Mouse (Mus musculus): ENCODE data around the gene Kpna1.

Kpna1 gene

DNA sequence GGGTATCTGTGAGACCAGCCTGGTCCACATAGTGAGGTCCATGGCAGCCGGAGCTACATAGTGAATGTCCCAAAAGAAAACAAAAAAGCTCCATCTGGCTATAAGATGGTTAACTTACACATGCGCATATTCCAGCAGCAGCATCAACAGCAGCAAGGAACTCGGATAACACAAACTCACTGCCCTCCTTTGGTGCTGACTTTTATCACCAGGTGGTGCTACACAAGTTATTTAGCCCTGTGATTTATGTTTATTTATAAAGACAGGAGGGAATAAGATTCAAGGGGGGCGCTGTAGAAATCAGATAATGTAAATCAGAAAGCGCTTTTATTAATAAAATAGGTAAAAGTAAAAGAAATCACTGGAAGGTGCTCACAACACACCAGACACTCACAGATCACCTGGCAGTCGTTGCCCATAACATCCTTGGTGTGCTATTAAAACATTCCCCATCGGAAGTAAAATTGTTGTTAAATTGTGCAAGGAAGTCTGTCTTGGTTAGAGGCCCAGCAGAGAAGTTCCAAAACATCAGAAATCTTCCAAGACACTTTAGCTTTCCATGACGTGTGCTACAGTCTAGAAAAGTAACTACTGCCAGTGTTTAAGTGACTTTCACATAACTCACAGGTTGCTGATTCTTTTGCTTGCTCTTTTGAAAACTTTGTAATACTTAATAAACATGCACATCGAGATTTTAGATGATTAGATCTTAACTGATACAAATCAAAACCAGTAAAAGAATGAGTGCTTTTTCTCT lies 91.4 kb downstream of the Kpna1 start:
- DNase-seq (ENCODE audit: low spot score in 2 of 2), result no peak

DNA sequence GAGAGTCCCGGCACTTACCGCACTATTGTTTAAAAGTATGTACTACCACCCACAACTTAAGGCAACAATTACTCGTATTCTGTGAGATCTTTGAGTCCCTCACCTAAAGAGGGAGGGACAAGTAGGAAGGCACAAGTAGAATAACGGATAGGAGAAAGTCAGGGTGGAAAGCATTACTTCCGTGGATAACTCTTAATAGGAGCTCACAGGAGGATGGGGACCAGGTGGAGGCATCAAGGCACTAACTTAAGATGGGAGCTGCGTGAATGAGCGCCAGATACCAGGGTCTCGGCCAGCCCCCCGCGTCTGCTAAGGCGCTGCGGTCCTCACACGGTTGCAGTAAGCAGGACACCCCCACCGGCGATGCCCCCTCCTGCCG lies 92.5 kb downstream of the Kpna1 start:
- peak in 1 of 2 experiments; percentile 2 for DNase-seq (ENCODE audit: low spot score in 2 of 2)

DNA sequence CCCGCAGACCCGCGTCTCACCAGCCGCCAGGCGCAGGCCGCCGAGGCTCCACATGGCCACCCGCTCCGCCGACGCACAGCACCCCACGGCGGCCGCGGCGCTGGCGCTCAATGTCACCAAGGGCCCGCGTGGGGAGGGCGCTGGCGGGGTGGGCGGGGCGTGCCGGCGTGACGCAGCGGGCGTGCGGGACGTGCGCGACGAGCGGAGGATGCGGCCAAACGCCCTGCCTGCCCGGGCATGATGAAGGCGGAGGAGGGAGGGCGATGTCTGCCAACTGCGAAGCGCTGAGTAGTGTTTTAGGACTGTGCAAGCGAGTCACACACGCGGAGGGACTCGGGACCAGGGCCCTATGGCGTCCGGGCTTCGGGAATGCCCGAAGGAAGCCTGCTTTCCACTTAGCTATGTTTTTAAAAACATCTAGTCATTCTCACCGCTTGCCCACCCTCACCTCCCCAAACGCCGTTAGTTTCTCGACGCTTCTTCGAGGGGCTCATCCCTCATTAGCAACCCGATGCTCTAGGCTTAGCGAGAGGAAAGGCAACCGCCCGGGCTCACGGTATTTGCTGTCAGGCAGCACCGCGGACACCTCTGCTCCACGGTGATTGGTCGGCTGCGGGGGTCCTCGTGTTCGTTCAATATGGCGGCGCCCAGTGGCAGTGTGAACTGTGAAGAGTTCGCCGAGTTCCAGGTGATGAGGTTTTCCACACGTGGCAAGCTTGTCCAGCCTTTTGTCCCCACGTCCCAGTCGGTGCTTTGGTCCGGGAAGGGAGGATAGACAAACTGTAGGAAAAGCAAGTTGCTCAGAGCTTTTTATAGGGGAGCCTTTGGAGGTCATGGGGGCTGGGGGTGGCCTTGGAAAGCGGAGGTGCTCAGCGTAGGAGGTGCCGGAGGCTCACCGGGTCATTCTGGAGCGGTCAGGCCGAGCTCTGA lies 93.2 kb downstream of the Kpna1 start, which contains the start of the genes Fam162a and Ccdc58:
TSS of gene Fam162a (minus strand) at position 145 of the 930 bp plus-strand sequence.
TSS of gene Ccdc58 (plus strand) at position 236 of the 930 bp plus-strand sequence.
- DNase-seq (ENCODE audit: low spot score in 2 of 2), result peak; percentile 90

DNA sequence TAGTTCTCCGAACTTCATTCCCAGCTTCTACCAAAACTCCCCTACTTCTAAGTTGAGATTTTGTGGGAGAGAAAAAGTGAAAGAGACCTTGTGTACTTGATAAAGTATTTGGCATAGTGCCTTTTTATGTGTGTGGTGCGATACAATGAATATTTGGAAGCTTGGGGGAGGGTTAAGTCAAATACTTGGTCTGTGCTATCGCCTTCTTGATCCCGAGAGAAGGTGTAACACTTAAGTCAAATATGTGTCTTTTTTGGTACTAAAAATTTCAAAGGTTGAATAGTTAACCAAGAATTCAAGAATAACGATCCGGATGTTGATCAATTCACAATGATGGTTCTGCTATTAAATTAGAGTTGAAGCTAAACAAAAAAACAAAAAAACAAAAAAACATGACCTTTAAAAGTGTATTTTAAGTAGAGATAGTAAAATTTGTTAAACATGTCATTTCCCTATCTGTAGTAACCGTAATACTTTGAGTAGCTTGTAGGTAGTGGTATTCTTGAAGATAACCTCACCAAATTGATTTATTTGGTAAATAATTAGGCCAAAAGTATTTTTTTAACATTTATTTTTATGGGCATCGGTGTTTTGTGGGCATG lies 94.0 kb downstream of the Kpna1 start:
- DNase-seq (ENCODE audit: low spot score in 2 of 2), result no peak

DNA sequence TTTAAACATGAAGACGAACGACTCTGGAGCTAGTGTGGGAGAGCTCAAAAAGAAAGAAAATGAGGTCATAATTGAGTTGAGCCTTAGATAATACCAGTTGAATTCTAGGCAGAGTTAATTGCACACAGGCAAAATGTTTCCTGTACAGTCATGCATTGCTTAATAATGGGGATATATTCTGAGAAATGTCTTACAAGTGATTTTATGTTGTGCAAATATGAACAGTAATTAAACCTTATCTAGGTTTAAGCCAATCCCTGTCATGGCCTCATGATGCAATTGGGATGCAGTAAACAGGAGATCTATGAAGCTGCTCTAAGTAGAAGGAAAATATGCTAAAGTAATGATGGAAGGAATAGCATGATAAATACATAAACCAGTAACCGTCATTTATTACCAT lies 96.2 kb downstream of the Kpna1 start:
- DNase-seq (ENCODE audit: low spot score in 2 of 2), result no peak

DNA sequence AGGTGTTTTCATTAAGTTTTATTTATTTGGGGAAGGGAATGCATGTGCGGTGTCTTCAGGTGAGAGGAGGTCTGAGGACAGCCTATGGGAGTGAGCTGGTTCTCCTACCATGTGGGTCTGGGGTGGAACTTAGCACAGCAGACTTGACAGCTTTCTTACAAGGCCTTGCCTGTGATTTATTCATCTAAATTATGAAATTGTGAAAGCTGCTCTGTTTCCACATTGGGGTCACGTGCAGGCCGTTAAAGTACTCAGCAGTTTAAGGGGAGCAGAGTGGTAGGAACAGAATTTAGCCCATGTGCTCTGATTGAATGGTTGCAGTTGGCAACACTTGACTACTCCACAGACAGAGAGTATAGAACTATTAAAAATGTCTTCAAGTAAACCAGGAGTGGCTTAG lies 101.4 kb downstream of the Kpna1 start:
- DNase-seq (ENCODE audit: low spot score in 2 of 2), result no peak

Measured in spleen, postnatal 36 days (tissue).